In the genomic region with DNA sequence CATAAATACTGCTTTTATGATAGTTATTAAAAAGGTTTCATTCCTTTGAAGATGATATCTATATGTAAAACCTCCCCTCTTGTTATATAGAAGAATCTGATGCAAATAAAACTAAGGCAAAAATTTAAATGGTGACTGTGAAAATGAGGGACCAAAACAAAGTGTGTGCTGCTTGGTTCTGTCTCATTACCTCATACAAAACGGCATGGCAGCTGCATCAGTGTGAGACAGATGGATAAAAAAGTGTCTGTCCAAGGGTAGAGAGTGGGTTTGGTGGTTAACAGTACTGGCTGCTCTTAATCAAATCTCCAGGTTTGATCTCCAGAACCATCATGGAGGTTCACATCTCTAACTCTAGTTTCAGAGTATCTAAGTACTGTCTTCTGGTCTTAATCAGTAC, we compare ENCODE assay signal across 20 mouse cellular contexts.
"Had no signal": no experiment of that assay in that cellular context is flagged by ENCODE, and none has a peak within 500 bp of the region (broad histone marks: within the 10 kb centered on the region; RNA-seq: fewer than 3 reads in every experiment).

No protein-coding gene starts in this region.

- H3K9me3 ChIP-seq: limb, embryonic 15.5 days; midbrain, embryonic 10.5 days; midbrain, embryonic 13.5 days; neural tube, embryonic 13.5 days; stomach, embryonic 15.5 days had no signal

- H3K4me2 ChIP-seq: limb, embryonic 15.5 days; liver, embryonic 11.5 days; lung, embryonic 14.5 days; midbrain, embryonic 13.5 days; neural tube, embryonic 13.5 days; stomach, embryonic 15.5 days had no signal

- H3K27ac ChIP-seq: limb, embryonic 15.5 days; liver, embryonic 14.5 days; midbrain, embryonic 10.5 days; midbrain, embryonic 13.5 days; neural tube, embryonic 13.5 days; stomach, embryonic 15.5 days had no signal

- H3K36me3 ChIP-seq: limb, embryonic 15.5 days; midbrain, embryonic 10.5 days; midbrain, embryonic 13.5 days; neural tube, embryonic 13.5 days; stomach, embryonic 15.5 days had no signal

- H3K4me3 ChIP-seq: limb, embryonic 15.5 days; megakaryocyte, embryonic 14.5 days; midbrain, embryonic 10.5 days; midbrain, embryonic 13.5 days; myocyte; neural tube, embryonic 13.5 days; stomach, embryonic 15.5 days had no signal

- DNase-seq: kidney, adult 11 months; kidney, adult 9 months; layer of hippocampus, adult 9-11 months; liver, postnatal 0 days; retina, postnatal 1 day; right cerebral cortex, postnatal 25 days; spleen, adult 18-20 months; thymus, postnatal 25 days had no signal

- H3K9ac ChIP-seq: limb, embryonic 15.5 days; liver, embryonic 14.5 days; liver, postnatal 0 days; lung, embryonic 14.5 days; midbrain, embryonic 13.5 days; neural tube, embryonic 13.5 days; stomach, embryonic 15.5 days had no signal

- ATAC-seq: liver, postnatal 0 days; lung, postnatal 0 days; midbrain, embryonic 13.5 days; midbrain, embryonic 16.5 days had no signal

- H3K4me1 ChIP-seq: megakaryocyte, embryonic 14.5 days; midbrain, embryonic 10.5 days; midbrain, embryonic 13.5 days; neural tube, embryonic 13.5 days; stomach, embryonic 15.5 days had no signal

- H3K27me3 ChIP-seq: limb, embryonic 15.5 days; megakaryocyte, embryonic 14.5 days; midbrain, embryonic 13.5 days; neural tube, embryonic 13.5 days; stomach, embryonic 15.5 days had no signal
